Mouse (Mus musculus): ENCODE data around the gene Gtf2a1l. TPM values are rescaled to one million over a fixed set of nuclear protein-coding genes. Genes with fewer than 3 reads are reported as not detected.

The Gtf2a1l gene
- polyA plus RNA-seq, 1 experiment from 2014 or later = not detected

GRCm38 (mm10) chr17:88652702-88653374 is 15.6 kb upstream of the Gtf2a1l start:
- Histone ChIP-seq H3K9ac (no peak overlapping the region), H3K9me3 (no peaks in the 10 kb centered on the region), H3K4me3 (no peak overlapping the region), H3K4me1 (0 out of 2 replicates have a peak, but pooled peaks cover 4% of the 10 kb centered on the region), H3K4me2 (0 out of 2 replicates have a peak overlapping the region, but pooled peaks have one; percentile 2), H3K36me3 (peaks cover 12% of the 10 kb centered on the region), H3K27me3 (replicated peaks) (peaks cover 4% of the 10 kb centered on the region; the same call in 1 of the 2 replicates), H3K27ac (replicated peaks) (no peak overlapping the region)
- ATAC-seq (ENCODE audit: extremely low read depth, insufficient number of reproducible peaks, low FRiP score, low TSS enrichment) = no peak
- 18% methylated on average over 21 of the region's 21 CpGs for WGBS

GRCm38 (mm10) chr17:88653375-88653769 is 15.1 kb upstream of the Gtf2a1l start:
- WGBS = 75% methylated on average over 4 of the region's 4 CpGs
- Histone ChIP-seq H3K9ac (no peak overlapping the region), H3K4me3 (no peak overlapping the region), H3K4me1 (0 out of 2 replicates have a peak, but pooled peaks cover 4% of the 10 kb centered on the region), H3K4me2 (no peak overlapping the region), H3K27me3 (replicated peaks) (peaks cover 4% of the 10 kb centered on the region; the same call in 1 of the 2 replicates), H3K9me3 (no peaks in the 10 kb centered on the region), H3K27ac (replicated peaks) (no peak overlapping the region), H3K36me3 (peaks cover 6% of the 10 kb centered on the region)
- no peak for ATAC-seq (ENCODE audit: extremely low read depth, insufficient number of reproducible peaks, low FRiP score, low TSS enrichment)

GRCm38 (mm10) chr17:88658510-88658909 is 9.9 kb upstream of the Gtf2a1l start:
- no peak overlapping the region for H3K4me3 ChIP-seq
- 63% methylated on average over 6 of the region's 6 CpGs for WGBS
- no peaks in the 10 kb centered on the region for H3K9me3 ChIP-seq
- no peak overlapping the region for H3K4me2 ChIP-seq
- no peak for ATAC-seq (ENCODE audit: extremely low read depth, insufficient number of reproducible peaks, low FRiP score, low TSS enrichment)
- no peak overlapping the region for H3K9ac ChIP-seq
- no peaks in the 10 kb centered on the region for H3K36me3 ChIP-seq
- no peaks in the 10 kb centered on the region for H3K4me1 ChIP-seq
- no peak overlapping the region for H3K27ac ChIP-seq (replicated peaks)
- peaks cover 2% of the 10 kb centered on the region; the same call in 1 of the 2 replicates for H3K27me3 ChIP-seq (replicated peaks)

GRCm38 (mm10) chr17:88666076-88666475 is 2.4 kb upstream of the Gtf2a1l start:
- Histone ChIP-seq H3K36me3 (no peaks in the 10 kb centered on the region), H3K27ac (replicated peaks) (no peak overlapping the region), H3K4me1 (peaks cover 5% of the 10 kb centered on the region; the same call in 1 of the 2 replicates), H3K4me2 (no peak overlapping the region), H3K9me3 (no peaks in the 10 kb centered on the region), H3K27me3 (replicated peaks) (no peaks in the 10 kb centered on the region), H3K9ac (no peak overlapping the region), H3K4me3 (no peak overlapping the region)
- ATAC-seq (ENCODE audit: extremely low read depth, insufficient number of reproducible peaks, low FRiP score, low TSS enrichment) = no peak
- WGBS = 38% methylated on average over 2 of the region's 2 CpGs

GRCm38 (mm10) chr17:88669921-88670320 is 1.5 kb downstream of the Gtf2a1l start:
- ATAC-seq (ENCODE audit: extremely low read depth, insufficient number of reproducible peaks, low FRiP score, low TSS enrichment) = no peak
- Histone ChIP-seq H3K4me3 (no peak overlapping the region), H3K9ac (no peak overlapping the region), H3K9me3 (no peaks in the 10 kb centered on the region), H3K4me2 (no peak overlapping the region), H3K36me3 (no peaks in the 10 kb centered on the region), H3K27me3 (replicated peaks) (no peaks in the 10 kb centered on the region), H3K4me1 (peaks cover 5% of the 10 kb centered on the region; the same call in 1 of the 2 replicates), H3K27ac (replicated peaks) (no peak overlapping the region)
- WGBS = 62% methylated on average over 2 of the region's 2 CpGs

- WGBS = 59% methylated on average over 4 of the region's 4 CpGs
- Histone ChIP-seq H3K9ac (no peak overlapping the region), H3K4me2 (no peak overlapping the region), H3K36me3 (no peaks in the 10 kb centered on the region), H3K4me1 (peaks cover 5% of the 10 kb centered on the region; the same call in 1 of the 2 replicates), H3K27me3 (replicated peaks) (no peaks in the 10 kb centered on the region), H3K4me3 (no peak overlapping the region), H3K9me3 (no peaks in the 10 kb centered on the region), H3K27ac (replicated peaks) (no peak overlapping the region)
- ATAC-seq (ENCODE audit: extremely low read depth, insufficient number of reproducible peaks, low FRiP score, low TSS enrichment) = no peak
Measured at GRCm38 (mm10) chr17:88670800-88671199, 2.3 kb downstream of the Gtf2a1l start.

GRCm38 (mm10) chr17:88675310-88676309 is 7.2 kb downstream of the Gtf2a1l start:
- H3K9me3 ChIP-seq = no peaks in the 10 kb centered on the region
- no peak overlapping the region for H3K27ac ChIP-seq (replicated peaks)
- 87% methylated on average over 23 of the region's 23 CpGs for WGBS
- H3K9ac ChIP-seq = no peak overlapping the region
- no peaks in the 10 kb centered on the region for H3K36me3 ChIP-seq
- H3K27me3 ChIP-seq (replicated peaks) = no peaks in the 10 kb centered on the region
- no peak for ATAC-seq (ENCODE audit: extremely low read depth, insufficient number of reproducible peaks, low FRiP score, low TSS enrichment)
- H3K4me3 ChIP-seq = no peak overlapping the region
- H3K4me1 ChIP-seq = no peaks in the 10 kb centered on the region
- no peak overlapping the region for H3K4me2 ChIP-seq

GRCm38 (mm10) chr17:88688226-88688625 is 19.8 kb downstream of the Gtf2a1l start:
- Histone ChIP-seq H3K27me3 (replicated peaks) (no peaks in the 10 kb centered on the region), H3K4me2 (no peak overlapping the region), H3K27ac (replicated peaks) (no peak overlapping the region), H3K9ac (no peak overlapping the region), H3K9me3 (no peaks in the 10 kb centered on the region), H3K4me3 (no peak overlapping the region), H3K4me1 (no peaks in the 10 kb centered on the region), H3K36me3 (no peaks in the 10 kb centered on the region)
- ATAC-seq (ENCODE audit: extremely low read depth, insufficient number of reproducible peaks, low FRiP score, low TSS enrichment) = no peak
- 70% methylated on average over 11 of the region's 11 CpGs for WGBS

GRCm38 (mm10) chr17:88696656-88697333 is 28.3 kb downstream of the Gtf2a1l start:
- no peak for ATAC-seq (ENCODE audit: extremely low read depth, insufficient number of reproducible peaks, low FRiP score, low TSS enrichment)
- H3K36me3 ChIP-seq = no peaks in the 10 kb centered on the region
- no peak overlapping the region for H3K4me2 ChIP-seq
- WGBS = 46% methylated on average over 9 of the region's 9 CpGs
- no peaks in the 10 kb centered on the region for H3K27me3 ChIP-seq (replicated peaks)
- H3K4me3 ChIP-seq = no peak overlapping the region
- H3K27ac ChIP-seq (replicated peaks) = no peak overlapping the region
- no peaks in the 10 kb centered on the region for H3K9me3 ChIP-seq
- H3K9ac ChIP-seq = no peak overlapping the region
- peaks cover under 1% of the 10 kb centered on the region; the same call in 1 of the 2 replicates for H3K4me1 ChIP-seq

GRCm38 (mm10) chr17:88700901-88701300 is 32.4 kb downstream of the Gtf2a1l start:
- ATAC-seq (ENCODE audit: extremely low read depth, insufficient number of reproducible peaks, low FRiP score, low TSS enrichment) = no peak
- H3K4me2 ChIP-seq = no peak overlapping the region
- no peak overlapping the region for H3K4me3 ChIP-seq
- H3K27ac ChIP-seq (replicated peaks) = no peak overlapping the region
- peaks cover 7% of the 10 kb centered on the region; the same call in 1 of the 2 replicates for H3K4me1 ChIP-seq
- H3K9me3 ChIP-seq = no peaks in the 10 kb centered on the region
- no peaks in the 10 kb centered on the region for H3K27me3 ChIP-seq (replicated peaks)
- H3K36me3 ChIP-seq = no peaks in the 10 kb centered on the region
- H3K9ac ChIP-seq = no peak overlapping the region

- WGBS = 27% methylated on average over 6 of the region's 6 CpGs
- Histone ChIP-seq H3K9me3 (no peaks in the 10 kb centered on the region), H3K4me1 (peaks cover 7% of the 10 kb centered on the region; the same call in 1 of the 2 replicates), H3K4me3 (no peak overlapping the region), H3K27ac (replicated peaks) (no peak overlapping the region), H3K9ac (no peak overlapping the region), H3K4me2 (peak overlapping the region; percentile 16; the same call in 1 of the 2 replicates), H3K27me3 (replicated peaks) (no peaks in the 10 kb centered on the region), H3K36me3 (no peaks in the 10 kb centered on the region)
- no peak for ATAC-seq (ENCODE audit: extremely low read depth, insufficient number of reproducible peaks, low FRiP score, low TSS enrichment)
Measured at GRCm38 (mm10) chr17:88702345-88702744, 33.9 kb downstream of the Gtf2a1l start.

All from heart, embryonic 13.5 days (tissue).